Mouse (Mus musculus) forebrain, embryonic 16.5 days (tissue): ENCODE data around the gene Fat3. TPM values are rescaled to one million over a fixed set of nuclear protein-coding genes. Genes with fewer than 3 reads are reported as not detected.

Experiments used
- ATAC-seq: fragments of 200-750 bp; cut with Nextera tagmentation; 2 replicates; pipeline ENCODE4 v1.8.0; 2017; ENCODE audit warnings: mild to moderate bottlenecking, moderate library complexity
- H3K27ac ChIP-seq: fragments of 300-500 bp; sonication (generic); 2 replicates; pipeline ENCODE4 v1.5.1; 2014; ENCODE audit warnings: low read length, control low read depth
- H3K27me3 ChIP-seq: fragments of 300-500 bp; sonication (generic); replicated peaks from 2 replicates; pipeline ENCODE4 v1.6.1; 2014; ENCODE audit warnings: low read length; ENCODE audit not compliant: control insufficient read depth, insufficient read depth
- H3K36me3 ChIP-seq: fragments of 300-500 bp; sonication (generic); 2 replicates; pipeline ENCODE4 v1.6.1; 2014; ENCODE audit not compliant: control insufficient read depth, insufficient read depth
- H3K4me1 ChIP-seq: fragments of 300-500 bp; sonication (generic); replicated peaks from 2 replicates; pipeline ENCODE4 v1.6.1; 2014; ENCODE audit warnings: low read length; ENCODE audit not compliant: control insufficient read depth, insufficient read depth
- H3K4me2 ChIP-seq: fragments of 300-500 bp; sonication (generic); 2 replicates; pipeline ENCODE4 v1.6.1; 2014; ENCODE audit warnings: mild to moderate bottlenecking, low read length, control low read depth
- H3K4me3 ChIP-seq: fragments of 300-500 bp; sonication (generic); replicated peaks from 2 replicates; pipeline ENCODE4 v1.5.1; 2014; ENCODE audit warnings: mild to moderate bottlenecking, low read length, control low read depth
- H3K9ac ChIP-seq: fragments of 300-500 bp; sonication (generic); replicated peaks from 2 replicates; pipeline ENCODE4 v1.6.1; 2014; ENCODE audit warnings: low read depth, low read length, control low read depth
- H3K9me3 ChIP-seq: fragments of 300-500 bp; sonication (generic); 2 replicates; pipeline ENCODE4 v1.6.1; 2016; ENCODE audit warnings: low read length; ENCODE audit not compliant: control insufficient read depth
- WGBS: fragments of 180-500 bp; shearing (Covaris S2); extraction: QIAGEN DNeasy Blood & Tissue Kit; methylation state at CpG from one replicate; pipeline ENCODE4 v1.1.7; 2014; 5-methylcytosine and 5-hydroxymethylcytosine counted together
- polyA plus RNA-seq: library from polyadenylated mRNA; unstranded; fragments of >200 nt; fragmentation: Nextera tagmentation; extraction: Ambion mirVana; gene quantifications from 2 replicates; pipeline ENCODE4 v1.2.1, GENCODE M21; 2015

Fat3 gene
- polyA plus RNA-seq, 1 experiment from 2014 or later = 12.8 TPM

GRCm38 (mm10) chr9:15909397-15910113, 591.5 kb downstream of the Fat3 start:
- 56% methylated on average over 2 of the region's 2 CpGs for WGBS
- Histone ChIP-seq H3K9me3 (no peaks in the 10 kb centered on the region), H3K9ac (no peak overlapping the region), H3K4me1 (no peaks in the 10 kb centered on the region), H3K27ac (no peak overlapping the region), H3K4me3 (no peak overlapping the region), H3K27me3 (no peaks in the 10 kb centered on the region), H3K36me3 (no peaks in the 10 kb centered on the region), H3K4me2 (no peak overlapping the region)
- no peak for ATAC-seq

- no peak overlapping the region for H3K9ac ChIP-seq
- H3K4me2 ChIP-seq = no peak overlapping the region
- no peaks in the 10 kb centered on the region for H3K27me3 ChIP-seq
- 0 out of 2 replicates have a peak, but pooled peaks have one; percentile 40 for ATAC-seq
- no peaks in the 10 kb centered on the region for H3K36me3 ChIP-seq
- H3K9me3 ChIP-seq = no peaks in the 10 kb centered on the region
- 21% methylated on average over 9 of the region's 9 CpGs for WGBS
- H3K27ac ChIP-seq = no peak overlapping the region
- H3K4me3 ChIP-seq = no peak overlapping the region
- no peaks in the 10 kb centered on the region for H3K4me1 ChIP-seq
Observed at GRCm38 (mm10) chr9:15903948-15904750, 596.9 kb downstream of the Fat3 start.

GRCm38 (mm10) chr9:15898112-15898511, 603.0 kb downstream of the Fat3 start:
- Histone ChIP-seq H3K4me3 (no peak overlapping the region), H3K27ac (no peak overlapping the region), H3K9ac (no peak overlapping the region), H3K4me2 (no peak overlapping the region), H3K4me1 (no peaks in the 10 kb centered on the region), H3K36me3 (no peaks in the 10 kb centered on the region), H3K27me3 (no peaks in the 10 kb centered on the region), H3K9me3 (no peaks in the 10 kb centered on the region)
- ATAC-seq = peak; percentile 91
- WGBS = 31% methylated on average over 2 of the region's 2 CpGs

- Histone ChIP-seq H3K4me1 (no peaks in the 10 kb centered on the region), H3K27ac (no peak overlapping the region), H3K4me2 (no peak overlapping the region), H3K4me3 (no peak overlapping the region), H3K27me3 (no peaks in the 10 kb centered on the region), H3K9ac (no peak overlapping the region), H3K9me3 (no peaks in the 10 kb centered on the region), H3K36me3 (no peaks in the 10 kb centered on the region)
- ATAC-seq = peak; percentile 87
- 60% methylated on average over 5 of the region's 5 CpGs for WGBS
Observed at GRCm38 (mm10) chr9:15886756-15887155, 614.3 kb downstream of the Fat3 start.

DNA sequence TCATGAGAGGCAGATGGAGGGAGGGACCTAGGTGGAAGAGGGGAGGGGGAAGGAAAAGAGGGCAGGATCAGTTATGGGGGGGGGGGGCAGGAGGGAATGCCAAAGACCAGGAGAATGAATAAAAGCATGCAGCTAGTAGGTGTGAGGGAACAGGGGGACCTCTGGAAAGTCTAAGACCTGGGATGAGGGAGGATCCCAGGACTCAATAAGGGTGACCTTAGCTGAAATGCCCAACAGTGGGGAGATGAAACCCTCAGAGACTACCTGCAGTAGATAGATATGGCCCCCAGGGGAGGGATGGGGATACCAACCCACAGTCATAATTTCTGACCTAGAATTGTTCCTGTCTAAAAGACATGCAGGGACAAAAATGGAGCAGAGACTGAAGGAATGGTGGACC, 620.3 kb downstream of the Fat3 start:
- no peak for ATAC-seq
- Histone ChIP-seq H3K27ac (no peak overlapping the region), H3K4me1 (no peaks in the 10 kb centered on the region)

GRCm38 (mm10) chr9:15880160-15880603, 620.9 kb downstream of the Fat3 start:
- no peaks in the 10 kb centered on the region for H3K4me1 ChIP-seq
- no peaks in the 10 kb centered on the region for H3K9me3 ChIP-seq
- H3K36me3 ChIP-seq = no peaks in the 10 kb centered on the region
- no peak overlapping the region for H3K4me2 ChIP-seq
- 20% methylated on average over 3 of the region's 3 CpGs for WGBS
- H3K4me3 ChIP-seq = no peak overlapping the region
- peak; percentile 69 for ATAC-seq
- H3K27me3 ChIP-seq = no peaks in the 10 kb centered on the region
- H3K9ac ChIP-seq = no peak overlapping the region
- H3K27ac ChIP-seq = no peak overlapping the region

More for the DNA sequence above, 620.3 kb downstream of the Fat3 start:
- H3K9me3 ChIP-seq = no peaks in the 10 kb centered on the region
- no peak overlapping the region for H3K4me2 ChIP-seq
- no peak overlapping the region for H3K9ac ChIP-seq
- no peaks in the 10 kb centered on the region for H3K36me3 ChIP-seq
- H3K4me3 ChIP-seq = no peak overlapping the region
- H3K27me3 ChIP-seq = no peaks in the 10 kb centered on the region

DNA sequence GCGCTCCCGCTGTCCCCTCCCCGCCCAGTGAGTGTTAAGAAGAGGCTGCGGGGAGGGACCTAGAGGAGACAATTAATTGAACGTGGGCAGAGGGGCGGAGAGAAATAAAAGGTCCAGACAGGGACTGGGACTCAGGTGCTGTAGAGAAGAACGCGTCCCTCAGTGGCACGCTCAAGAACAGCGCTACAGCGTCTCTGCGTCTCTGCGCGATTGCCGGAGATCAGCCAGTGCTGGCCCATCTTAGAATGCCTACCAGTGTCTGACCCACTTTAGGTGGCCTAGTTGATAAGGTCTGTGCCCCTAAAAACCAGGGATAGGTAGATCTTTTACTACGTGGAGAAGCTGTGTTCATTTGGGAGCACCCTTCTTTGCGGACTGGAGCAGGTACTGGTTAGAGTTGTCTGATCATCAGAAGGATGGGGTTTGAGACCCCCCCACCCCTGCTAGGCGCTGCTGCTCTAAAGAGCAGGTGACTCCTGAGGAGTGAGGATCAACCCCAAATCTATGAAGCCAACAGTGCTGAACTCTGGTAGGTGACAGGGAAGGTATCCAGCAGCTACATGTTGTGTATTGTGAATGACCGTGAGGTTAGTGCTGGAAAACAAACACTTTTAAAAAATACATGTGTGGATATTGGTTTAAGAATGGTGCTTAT, 626.5 kb downstream of the Fat3 start, which contains the start of gene Mtnr1b:
Mtnr1b (minus strand) TSS at position 51 of the 655 bp plus-strand sequence.
- no peaks in the 10 kb centered on the region for H3K36me3 ChIP-seq
- no peak for ATAC-seq
- WGBS = 56% methylated on average over 19 of the region's 19 CpGs
- no peaks in the 10 kb centered on the region for H3K4me1 ChIP-seq
- no peak within 1 kb of the TSS for H3K27ac ChIP-seq
- no peak within 1 kb of the TSS for H3K4me2 ChIP-seq
- no peaks in the 10 kb centered on the region for H3K9me3 ChIP-seq
- no peak within 1 kb of the TSS for H3K9ac ChIP-seq
- no peak within 1 kb of the TSS for H3K4me3 ChIP-seq
- H3K27me3 ChIP-seq = no peaks in the 10 kb centered on the region

DNA sequence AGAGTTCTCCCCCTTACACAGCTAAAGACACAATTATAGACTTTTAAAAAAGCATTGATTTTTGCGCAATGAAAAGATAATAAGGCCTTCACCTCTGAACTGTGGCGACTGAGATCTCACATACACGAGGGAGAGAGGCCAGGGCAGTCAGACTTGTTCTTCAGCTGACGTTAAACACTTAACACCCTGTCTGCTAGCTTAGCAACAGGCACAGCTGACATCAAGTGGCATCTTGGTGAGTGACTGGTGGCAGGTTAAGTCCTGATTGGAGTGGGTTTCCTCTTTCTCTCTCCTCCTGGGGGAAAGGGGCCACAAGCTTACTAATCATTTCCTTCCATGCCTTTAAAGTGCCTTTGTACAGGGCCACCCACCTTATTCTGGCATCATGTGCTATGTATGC, 631.1 kb downstream of the Fat3 start:
- H3K4me2 ChIP-seq = no peak overlapping the region
- ATAC-seq = no peak
- no peaks in the 10 kb centered on the region for H3K27me3 ChIP-seq
- H3K27ac ChIP-seq = no peak overlapping the region
- no peaks in the 10 kb centered on the region for H3K36me3 ChIP-seq
- H3K9me3 ChIP-seq = no peaks in the 10 kb centered on the region
- H3K9ac ChIP-seq = no peak overlapping the region
- H3K4me3 ChIP-seq = no peak overlapping the region
- H3K4me1 ChIP-seq = peaks cover 5% of the 10 kb centered on the region; the same call in 1 of the 2 replicates
- WGBS = 61% methylated on average over 4 of the region's 4 CpGs

GRCm38 (mm10) chr9:15869456-15869855, 631.6 kb downstream of the Fat3 start:
- Histone ChIP-seq H3K27me3 (no peaks in the 10 kb centered on the region), H3K36me3 (no peaks in the 10 kb centered on the region), H3K9ac (no peak overlapping the region), H3K4me3 (no peak overlapping the region), H3K27ac (no peak overlapping the region), H3K4me2 (no peak overlapping the region), H3K4me1 (peaks cover 5% of the 10 kb centered on the region; the same call in 1 of the 2 replicates), H3K9me3 (no peaks in the 10 kb centered on the region)
- WGBS = 44% methylated on average over 4 of the region's 4 CpGs
- ATAC-seq = no peak
